Mouse (Mus musculus) frontal cortex, adult 2 months (tissue): ENCODE results near the gene Gm5346. TPM values are rescaled to one million over a fixed set of nuclear protein-coding genes. Genes with fewer than 3 reads are reported as not detected.
"Not testable (repeated sequence)": the region's sequence is repeated elsewhere in the genome, so short reads cannot be mapped to it uniquely, and the experiment has no call there.

Experiments
- DNase-seq, 2 experiments: peaks; one replicate each; pipeline ENCODE4 v3.0.0; 2022; ENCODE audit warnings: low spot score in 1 of 2; ENCODE audit errors: extremely low spot score in 1 of 2
- polyA plus RNA-seq: library from polyadenylated mRNA; depleted of rRNA; stranded (reverse); fragments of >200 nt; gene quantifications from 2 replicates; pipeline ENCODE4 v1.2.3, GENCODE M21; 2012; rRNA removed

Gene Gm5346
- not detected in 2 replicates for polyA plus RNA-seq

- DNase-seq = no peak
These were observed at the start of gene Gm5346 for GRCm38 (mm10) chr8:43627176-43627575. Gene Gm5346 (minus strand): TSS chr8:43627276.

- no peak for DNase-seq
These were observed 11.0 kb downstream of the Gm5346 start for GRCm38 (mm10) chr8:43616046-43616445.

GRCm38 (mm10) chr8:43603657-43604056 lies 23.4 kb downstream of the Gm5346 start:
- not testable (repeated sequence) for DNase-seq

- not testable (repeated sequence) for DNase-seq
These were observed 23.9 kb downstream of the Gm5346 start for GRCm38 (mm10) chr8:43603166-43603565.

- DNase-seq = not testable (repeated sequence)
These were observed 50.5 kb downstream of the Gm5346 start, which contains the start of gene Adam26a for GRCm38 (mm10) chr8:43576607-43577006. Gene Adam26a (minus strand): TSS chr8:43576707.

Other genes starting within 250 kb of the Gm5346 start
- gene Adam26b, start 99.2 kb downstream of the Gm5346 start, polyA plus RNA-seq = not detected in 2 replicates
- 0.04 TPM in 1 of 2 replicates, not detected in the other for gene Adam26a, start 50.6 kb downstream of the Gm5346 start, polyA plus RNA-seq
- gene Adam34, start 82.8 kb upstream of the Gm5346 start, polyA plus RNA-seq = not detected in 2 replicates